Mouse (Mus musculus) kidney, embryonic 15.5 days (tissue): Measurements from ENCODE around the gene Rad51b. TPM values are rescaled to one million over a fixed set of nuclear protein-coding genes. Genes with fewer than 3 reads are reported as not detected.

ENCODE experiments used
- ATAC-seq: fragments of 200-750 bp; cut with Nextera tagmentation; replicated peaks from 2 replicates; pipeline ENCODE4 v1.8.0; 2017; ENCODE audit warnings: moderate TSS enrichment; ENCODE audit not compliant: low FRiP score
- H3K27ac ChIP-seq: fragments of 300-500 bp; sonication (generic); 2 replicates; pipeline ENCODE4 v1.5.1; 2015; ENCODE audit warnings: mild to moderate bottlenecking, inconsistent platforms
- H3K27me3 ChIP-seq: fragments of 300-500 bp; sonication (generic); 2 replicates; pipeline ENCODE4 v1.6.1; 2015; ENCODE audit warnings: inconsistent platforms
- H3K36me3 ChIP-seq: fragments of 300-500 bp; sonication (generic); 2 replicates; pipeline ENCODE4 v1.6.1; 2015; ENCODE audit warnings: inconsistent platforms
- H3K4me1 ChIP-seq: fragments of 300-500 bp; sonication (generic); 2 replicates; pipeline ENCODE4 v1.6.1; 2015; ENCODE audit warnings: inconsistent platforms
- H3K4me2 ChIP-seq: fragments of 300-500 bp; sonication (generic); 2 replicates; pipeline ENCODE4 v1.6.1; 2015; ENCODE audit warnings: moderate library complexity, mild to moderate bottlenecking, inconsistent platforms
- H3K4me3 ChIP-seq: fragments of 300-500 bp; sonication (generic); replicated peaks from 2 replicates; pipeline ENCODE4 v1.5.1; 2015; ENCODE audit warnings: mild to moderate bottlenecking, inconsistent platforms
- H3K9ac ChIP-seq: fragments of 300-500 bp; sonication (generic); 2 replicates; pipeline ENCODE4 v1.6.1; 2015; ENCODE audit warnings: mild to moderate bottlenecking, inconsistent platforms
- H3K9me3 ChIP-seq: fragments of 300-500 bp; sonication (generic); replicated peaks from 2 replicates; pipeline ENCODE4 v1.6.1; 2016; ENCODE audit warnings: inconsistent platforms
- WGBS: fragments of 180-500 bp; shearing (Covaris S2); methylation state at CpG from one replicate; pipeline ENCODE4 v1.1.7; 2015; ENCODE audit warnings: mixed read lengths; 5-methylcytosine and 5-hydroxymethylcytosine counted together
- polyA plus RNA-seq: library from polyadenylated mRNA; unstranded; fragments of >200 nt; fragmentation: Nextera tagmentation; extraction: Ambion mirVana; gene quantifications from 2 replicates; pipeline ENCODE4 v1.2.1, GENCODE M21; 2015

Rad51b gene
- polyA plus RNA-seq, 1 experiment from 2014 or later = 8.2 TPM

GRCm38 (mm10) chr12:79331722-79332121 lies 34.6 kb downstream of the Rad51b start:
- peaks cover 7% of the 10 kb centered on the region; the same call in 1 of the 2 replicates for H3K9me3 ChIP-seq
- WGBS = 81% methylated on average over 4 of the region's 4 CpGs
- no peak for ATAC-seq
- no peak overlapping the region for H3K4me2 ChIP-seq
- peaks cover 13% of the 10 kb centered on the region for H3K36me3 ChIP-seq
- peaks cover 15% of the 10 kb centered on the region for H3K4me1 ChIP-seq
- no peak overlapping the region for H3K4me3 ChIP-seq
- no peak overlapping the region for H3K27ac ChIP-seq
- no peaks in the 10 kb centered on the region for H3K27me3 ChIP-seq
- no peak overlapping the region for H3K9ac ChIP-seq

- H3K4me2 ChIP-seq = no peak overlapping the region
- no peak overlapping the region for H3K27ac ChIP-seq
- H3K4me3 ChIP-seq = no peak overlapping the region
- 81% methylated on average over 8 of the region's 8 CpGs for WGBS
- H3K9me3 ChIP-seq = peaks cover 7% of the 10 kb centered on the region; the same call in 1 of the 2 replicates
- peaks cover 13% of the 10 kb centered on the region; the same call in 1 of the 2 replicates for H3K4me1 ChIP-seq
- no peaks in the 10 kb centered on the region for H3K27me3 ChIP-seq
- ATAC-seq = no peak
- peaks cover 12% of the 10 kb centered on the region for H3K36me3 ChIP-seq
- no peak overlapping the region for H3K9ac ChIP-seq
These were observed 41.7 kb downstream of the Rad51b start for GRCm38 (mm10) chr12:79338791-79339190.

- peaks cover 13% of the 10 kb centered on the region; the same call in 1 of the 2 replicates for H3K4me1 ChIP-seq
- peak overlapping the region; percentile 86 for H3K27ac ChIP-seq
- H3K27me3 ChIP-seq = no peaks in the 10 kb centered on the region
These were observed 43.4 kb downstream of the Rad51b start for GRCm38 (mm10) chr12:79340513-79340912.

GRCm38 (mm10) chr12:79341291-79341845 lies 44.3 kb downstream of the Rad51b start:
- Histone ChIP-seq H3K27me3 (no peaks in the 10 kb centered on the region), H3K4me3 (no peak overlapping the region), H3K9me3 (no peaks in the 10 kb centered on the region), H3K27ac (peak overlapping the region; percentile 68), H3K36me3 (no peaks in the 10 kb centered on the region), H3K4me1 (peaks cover 17% of the 10 kb centered on the region; the same call in 1 of the 2 replicates), H3K4me2 (no peak overlapping the region), H3K9ac (no peak overlapping the region)
- ATAC-seq = peak; percentile 76; the same call in 1 of the 2 replicates
- WGBS = 32% methylated on average over 6 of the region's 6 CpGs

More at GRCm38 (mm10) chr12:79340513-79340912, 43.4 kb downstream of the Rad51b start:
- Histone ChIP-seq H3K4me2 (no peak overlapping the region), H3K36me3 (no peaks in the 10 kb centered on the region), H3K9me3 (no peaks in the 10 kb centered on the region), H3K9ac (no peak overlapping the region), H3K4me3 (no peak overlapping the region)
- 62% methylated on average over 6 of the region's 6 CpGs for WGBS
- ATAC-seq = peak; percentile 66; the same call in 1 of the 2 replicates

GRCm38 (mm10) chr12:79346198-79346733 lies 49.2 kb downstream of the Rad51b start:
- ATAC-seq = no peak
- H3K36me3 ChIP-seq = no peaks in the 10 kb centered on the region
- H3K4me3 ChIP-seq = no peak overlapping the region
- WGBS = 41% methylated on average over 5 of the region's 5 CpGs
- peak overlapping the region; percentile 62 for H3K27ac ChIP-seq
- no peak overlapping the region for H3K9ac ChIP-seq
- peaks cover 25% of the 10 kb centered on the region; the same call in 1 of the 2 replicates for H3K4me1 ChIP-seq
- H3K4me2 ChIP-seq = no peak overlapping the region
- H3K27me3 ChIP-seq = no peaks in the 10 kb centered on the region
- no peaks in the 10 kb centered on the region for H3K9me3 ChIP-seq

- Histone ChIP-seq H3K27me3 (no peaks in the 10 kb centered on the region), H3K4me2 (no peak overlapping the region), H3K9me3 (no peaks in the 10 kb centered on the region), H3K4me1 (peaks cover 26% of the 10 kb centered on the region), H3K4me3 (no peak overlapping the region), H3K27ac (peak overlapping the region; percentile 51; the same call in 1 of the 2 replicates), H3K9ac (no peak overlapping the region), H3K36me3 (no peaks in the 10 kb centered on the region)
- WGBS = 9% methylated on average over 6 of the region's 6 CpGs
- ATAC-seq = peak; percentile 69; the same call in 1 of the 2 replicates
These were observed 50.6 kb downstream of the Rad51b start for GRCm38 (mm10) chr12:79347643-79348042.

GRCm38 (mm10) chr12:79351461-79351860 lies 54.4 kb downstream of the Rad51b start:
- WGBS = 91% methylated on average over 7 of the region's 7 CpGs
- H3K27me3 ChIP-seq = no peaks in the 10 kb centered on the region
- H3K9ac ChIP-seq = no peak overlapping the region
- H3K4me3 ChIP-seq = no peak overlapping the region
- no peaks in the 10 kb centered on the region for H3K36me3 ChIP-seq
- peaks cover 53% of the 10 kb centered on the region for H3K4me1 ChIP-seq
- no peaks in the 10 kb centered on the region for H3K9me3 ChIP-seq
- H3K4me2 ChIP-seq = no peak overlapping the region
- no peak for ATAC-seq
- H3K27ac ChIP-seq = no peak overlapping the region

GRCm38 (mm10) chr12:79352086-79352741 lies 55.1 kb downstream of the Rad51b start:
- H3K9me3 ChIP-seq = no peaks in the 10 kb centered on the region
- WGBS = 76% methylated on average over 3 of the region's 3 CpGs
- no peak overlapping the region for H3K9ac ChIP-seq
- H3K36me3 ChIP-seq = no peaks in the 10 kb centered on the region
- peak overlapping the region; percentile 89 for H3K27ac ChIP-seq
- H3K27me3 ChIP-seq = no peaks in the 10 kb centered on the region
- ATAC-seq = no peak
- H3K4me2 ChIP-seq = no peak overlapping the region
- H3K4me1 ChIP-seq = peaks cover 51% of the 10 kb centered on the region
- H3K4me3 ChIP-seq = no peak overlapping the region

- Histone ChIP-seq H3K9me3 (no peaks in the 10 kb centered on the region), H3K4me2 (no peak overlapping the region), H3K36me3 (no peaks in the 10 kb centered on the region), H3K9ac (no peak overlapping the region), H3K27me3 (no peaks in the 10 kb centered on the region), H3K4me1 (peaks cover 47% of the 10 kb centered on the region), H3K27ac (peak overlapping the region; percentile 89), H3K4me3 (no peak overlapping the region)
- 33% methylated on average over 3 of the region's 3 CpGs for WGBS
- ATAC-seq = no peak
These were observed 55.6 kb downstream of the Rad51b start for GRCm38 (mm10) chr12:79352742-79353114.

- Histone ChIP-seq H3K9ac (no peak overlapping the region), H3K36me3 (no peaks in the 10 kb centered on the region), H3K9me3 (no peaks in the 10 kb centered on the region), H3K27ac (peak overlapping the region; percentile 89; the same call in 1 of the 2 replicates), H3K4me1 (peaks cover 44% of the 10 kb centered on the region), H3K4me3 (no peak overlapping the region), H3K4me2 (no peak overlapping the region), H3K27me3 (no peaks in the 10 kb centered on the region)
- no peak for ATAC-seq
- WGBS = 68% methylated on average over 5 of the region's 5 CpGs
These were observed 56.3 kb downstream of the Rad51b start for GRCm38 (mm10) chr12:79353356-79353755.

- ATAC-seq = peak; percentile 77
- no peak overlapping the region for H3K4me3 ChIP-seq
- H3K27ac ChIP-seq = peak overlapping the region; percentile 89
- H3K9me3 ChIP-seq = no peaks in the 10 kb centered on the region
- H3K36me3 ChIP-seq = no peaks in the 10 kb centered on the region
- H3K4me2 ChIP-seq = no peak overlapping the region
- no peaks in the 10 kb centered on the region for H3K27me3 ChIP-seq
- H3K4me1 ChIP-seq = peaks cover 47% of the 10 kb centered on the region
- H3K9ac ChIP-seq = no peak overlapping the region
- 39% methylated on average over 7 of the region's 7 CpGs for WGBS
These were observed 57.5 kb downstream of the Rad51b start for GRCm38 (mm10) chr12:79354621-79355020.

- Histone ChIP-seq H3K27ac (peak overlapping the region; percentile 89), H3K9ac (no peak overlapping the region), H3K4me1 (peaks cover 47% of the 10 kb centered on the region), H3K4me2 (no peak overlapping the region), H3K9me3 (no peaks in the 10 kb centered on the region), H3K36me3 (no peaks in the 10 kb centered on the region), H3K4me3 (no peak overlapping the region), H3K27me3 (no peaks in the 10 kb centered on the region)
- 59% methylated on average over 4 of the region's 4 CpGs for WGBS
- no peak for ATAC-seq
These were observed 59.1 kb downstream of the Rad51b start for GRCm38 (mm10) chr12:79356138-79356537.
